Mouse (Mus musculus): ENCODE measurements at regions not wholly inside any gene's neighbourhood (a gene's known extent, or its start where the extent isn't known, plus 50 kb on each side); places are given as distances from the start of the nearest gene placed in this dataset.

DNA sequence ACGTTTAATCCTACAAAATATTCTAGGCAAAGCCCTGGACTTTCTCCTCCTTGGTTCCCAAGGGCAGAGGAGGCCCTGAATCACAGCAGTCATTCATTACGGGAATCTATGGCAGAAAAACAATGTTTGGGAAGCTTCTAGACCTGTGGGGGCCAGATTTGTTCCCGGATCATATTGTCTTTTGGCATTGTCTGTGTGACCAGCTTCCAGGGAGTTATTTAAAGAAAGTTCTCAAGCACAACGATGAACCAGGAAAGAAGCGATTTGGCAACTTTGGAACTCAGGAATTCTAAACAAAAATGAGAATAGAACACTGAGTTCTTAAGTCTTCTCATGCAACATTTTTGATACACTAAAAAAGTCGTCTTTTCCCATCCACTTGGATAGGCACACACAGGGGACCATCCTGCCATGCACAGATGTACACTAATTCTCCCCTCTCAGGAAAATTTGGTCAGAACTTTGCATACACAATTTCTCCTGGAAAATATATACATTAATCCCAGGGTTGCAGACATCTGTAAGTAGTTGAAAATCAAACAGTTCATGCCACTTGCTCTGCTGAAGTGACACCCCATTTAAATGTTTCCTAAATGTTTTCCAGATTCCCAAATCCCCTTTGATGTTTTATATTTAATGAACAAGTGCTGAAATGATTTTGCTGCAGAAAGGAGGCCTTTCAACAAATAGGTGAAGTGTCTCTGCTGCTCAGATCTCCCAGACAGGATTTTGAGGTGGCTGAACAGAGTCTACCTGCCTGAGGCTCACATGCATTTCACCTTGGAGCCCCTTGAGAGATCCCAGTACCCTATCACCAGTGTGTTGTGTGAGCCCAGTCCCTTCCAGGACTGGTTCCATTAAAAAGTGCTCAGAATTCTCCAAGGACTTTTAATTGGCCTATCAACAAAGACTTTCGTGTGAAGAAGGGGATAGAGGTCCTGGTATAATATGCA, 548.9 kb upstream of the Nrp1 start:
- DNase-seq (ENCODE audit: extremely low spot score, low read depth, low spot score), result peak; percentile 67

GRCm38 (mm10) chr8:127811338-127811737, 547.1 kb upstream of the Nrp1 start:
- DNase-seq (ENCODE audit: extremely low spot score, low read depth, low spot score), result no peak

DNA sequence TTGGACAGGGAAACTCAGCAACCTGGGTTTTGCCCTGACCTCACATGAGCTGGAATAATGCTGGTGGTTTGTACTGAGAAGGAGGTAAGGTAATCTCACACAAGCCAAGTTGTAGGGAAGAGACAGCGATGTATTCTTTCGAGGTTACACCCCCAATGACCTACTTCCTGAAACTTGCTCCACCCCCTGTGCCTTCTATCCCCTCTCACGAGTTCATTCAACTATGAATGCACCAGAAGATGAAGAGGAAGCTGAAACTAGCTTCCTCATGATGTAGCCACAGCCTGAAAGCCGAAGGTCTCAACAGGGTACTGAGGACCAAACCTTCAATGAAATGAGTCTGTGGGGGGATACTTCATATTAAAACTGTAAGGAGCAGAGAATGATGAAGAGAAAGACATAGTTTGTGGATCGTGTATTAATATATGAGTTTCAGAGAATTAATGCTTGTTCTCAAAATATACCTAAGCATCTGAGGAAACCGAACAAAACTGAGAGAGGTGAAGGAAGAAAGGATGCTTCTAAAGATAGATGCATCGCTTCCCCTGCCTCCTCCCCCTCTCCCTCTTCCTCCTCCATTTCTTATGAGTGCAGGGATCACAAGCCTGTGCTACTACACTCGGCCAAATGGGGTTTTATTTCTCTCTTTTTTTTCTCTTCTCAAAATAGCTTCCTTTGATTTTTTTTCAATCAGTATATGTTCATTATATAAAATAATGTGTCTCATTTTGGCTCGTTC, 543.5 kb upstream of the Nrp1 start:
- DNase-seq (ENCODE audit: extremely low spot score, low read depth, low spot score), result no peak

DNA sequence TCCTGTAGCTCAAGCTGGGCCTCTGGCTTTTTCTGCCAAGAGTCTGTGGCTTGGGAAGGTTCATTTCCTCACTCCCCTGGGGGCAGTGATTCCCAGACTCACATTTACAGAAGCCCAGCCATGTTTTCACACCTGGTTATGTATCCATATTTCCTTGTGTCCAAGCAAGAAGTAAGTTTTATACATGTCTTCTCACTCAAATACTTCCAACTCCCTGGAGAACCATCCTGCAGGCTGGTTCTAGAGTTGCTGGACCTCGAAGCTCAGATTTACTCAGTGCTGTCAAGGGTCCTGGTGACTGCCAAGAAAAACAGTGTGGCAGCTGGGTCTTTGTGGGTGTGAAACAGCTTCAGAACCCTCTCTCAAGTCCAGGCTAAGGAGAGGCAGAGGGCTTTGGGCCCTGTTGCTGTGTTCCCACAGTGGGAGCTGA, 537.6 kb upstream of the Nrp1 start:
- no peak for DNase-seq (ENCODE audit: extremely low spot score, low read depth, low spot score)

- no peak for DNase-seq (ENCODE audit: extremely low spot score, low read depth, low spot score)
Measured at GRCm38 (mm10) chr8:127821646-127822045, 536.8 kb upstream of the Nrp1 start.

GRCm38 (mm10) chr8:127825041-127825440, 533.4 kb upstream of the Nrp1 start:
- no peak for DNase-seq (ENCODE audit: extremely low spot score, low read depth, low spot score)

GRCm38 (mm10) chr8:127827826-127828225, 530.6 kb upstream of the Nrp1 start:
- no peak for DNase-seq (ENCODE audit: extremely low spot score, low read depth, low spot score)

- DNase-seq (ENCODE audit: extremely low spot score, low read depth, low spot score), result no peak
Measured at GRCm38 (mm10) chr8:127829659-127830058, 528.7 kb upstream of the Nrp1 start.

DNA sequence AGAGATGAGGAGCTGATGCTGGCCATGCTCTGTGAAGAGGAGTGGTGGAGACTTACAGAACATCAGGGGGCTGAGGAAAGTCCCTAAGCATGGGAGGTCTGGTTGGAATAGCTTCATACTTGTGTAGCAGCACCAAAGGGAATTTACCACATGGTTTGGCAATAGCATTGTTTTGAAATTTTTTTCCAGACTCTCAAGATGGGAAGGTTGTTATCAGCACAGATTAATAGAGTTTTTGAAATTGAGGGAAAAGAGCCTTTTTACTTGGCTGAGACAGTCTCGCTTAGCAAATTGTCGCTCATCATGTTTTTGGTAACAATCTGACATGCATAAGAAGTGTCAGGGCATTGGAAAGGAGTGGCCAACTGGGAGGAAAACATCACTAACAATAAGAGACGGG, 524.4 kb upstream of the Nrp1 start:
- DNase-seq (ENCODE audit: extremely low spot score, low read depth, low spot score), result no peak

DNA sequence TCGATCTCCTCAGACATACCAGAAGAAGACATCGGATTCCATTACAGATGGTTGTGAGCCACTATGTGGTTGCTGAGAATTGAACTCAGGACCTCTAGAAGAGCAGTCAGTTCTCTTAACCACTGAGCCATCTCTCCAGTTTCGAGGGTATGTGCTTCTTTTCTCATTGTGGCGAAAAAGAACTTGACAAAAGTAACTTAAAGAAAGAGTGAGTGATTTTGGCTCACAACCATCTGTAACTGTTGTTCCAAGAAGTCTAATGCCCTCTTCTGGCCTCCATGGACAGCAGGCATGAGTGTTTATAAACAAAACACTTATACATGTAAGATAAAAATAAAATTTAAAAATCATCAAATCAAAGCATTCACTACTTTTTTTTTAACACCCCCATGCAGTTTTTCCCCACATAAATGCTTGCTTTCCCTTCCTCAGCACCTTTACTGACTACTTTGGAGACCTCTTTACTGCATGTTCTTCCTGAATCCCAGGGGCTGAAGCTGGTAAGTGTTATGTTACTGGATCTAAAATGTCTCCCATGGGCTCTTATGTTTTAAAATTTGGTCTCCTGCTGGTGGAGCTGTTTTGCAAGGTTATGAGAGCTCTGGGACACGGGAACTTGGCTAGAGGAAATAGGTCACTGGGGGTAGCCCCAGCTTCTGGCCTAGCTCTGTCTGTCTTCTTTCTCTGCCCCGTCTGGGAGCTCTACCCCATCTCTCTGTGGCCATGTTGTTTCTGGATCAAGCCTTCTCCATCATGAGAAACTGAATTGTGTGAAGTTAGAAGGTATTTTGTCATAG, 521.8 kb upstream of the Nrp1 start:
- DNase-seq (ENCODE audit: extremely low spot score, low read depth, low spot score), result no peak

GRCm38 (mm10) chr8:127838311-127838710, 520.1 kb upstream of the Nrp1 start:
- no peak for DNase-seq (ENCODE audit: extremely low spot score, low read depth, low spot score)

DNA sequence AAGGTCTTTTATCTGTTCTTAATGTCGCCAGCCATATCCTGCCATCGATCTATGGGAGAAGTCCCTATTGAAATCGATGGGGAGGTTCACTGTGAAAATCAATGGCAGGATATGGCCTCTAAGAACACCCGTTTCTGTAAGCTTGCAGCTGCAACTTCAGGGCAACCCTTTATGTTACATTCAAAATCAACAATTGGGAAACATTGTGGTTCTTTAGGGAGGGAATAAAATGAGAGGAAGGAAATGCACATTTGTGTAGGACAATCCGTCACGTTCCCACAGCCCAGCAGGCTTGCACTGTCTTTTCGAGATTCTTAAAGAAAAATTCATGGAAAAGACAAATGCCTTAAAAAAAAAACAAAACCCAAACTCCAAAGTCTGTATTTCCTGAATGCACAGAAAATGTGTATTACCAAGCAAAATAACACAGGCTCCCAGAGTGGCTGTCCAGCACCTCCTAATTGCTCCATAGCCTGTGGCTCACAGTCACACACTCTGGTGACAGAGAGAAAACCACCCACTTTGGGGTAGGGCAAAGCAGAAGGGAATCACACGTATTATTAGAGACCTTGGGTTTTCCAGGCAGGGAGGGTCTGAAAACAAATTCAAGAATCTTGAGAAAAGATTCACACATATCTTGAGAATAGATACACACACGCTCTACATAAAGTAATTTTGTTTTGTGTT, 510.9 kb upstream of the Nrp1 start:
- DNase-seq (ENCODE audit: extremely low spot score, low read depth, low spot score), result no peak

DNA sequence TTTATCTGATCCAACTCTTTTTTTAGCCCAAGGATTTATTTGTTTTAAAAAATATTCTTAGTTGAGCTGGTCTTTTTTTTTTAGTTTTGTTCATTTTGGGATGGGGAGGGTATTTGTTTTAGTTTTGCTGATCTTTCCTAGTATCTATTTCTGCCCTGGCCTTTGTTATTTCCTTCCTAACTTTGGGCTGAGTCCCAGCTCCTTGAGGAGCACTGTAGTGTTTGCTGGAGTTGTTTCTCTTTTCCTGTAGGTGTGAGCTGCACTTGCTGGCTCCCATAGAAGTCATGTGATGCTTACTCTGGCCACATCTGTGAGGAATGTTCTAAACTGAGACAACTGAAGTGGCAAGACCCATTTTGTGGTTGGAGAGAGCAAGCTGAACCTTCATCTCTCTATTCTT, 508.5 kb upstream of the Nrp1 start:
- DNase-seq (ENCODE audit: extremely low spot score, low read depth, low spot score), result no peak

DNA sequence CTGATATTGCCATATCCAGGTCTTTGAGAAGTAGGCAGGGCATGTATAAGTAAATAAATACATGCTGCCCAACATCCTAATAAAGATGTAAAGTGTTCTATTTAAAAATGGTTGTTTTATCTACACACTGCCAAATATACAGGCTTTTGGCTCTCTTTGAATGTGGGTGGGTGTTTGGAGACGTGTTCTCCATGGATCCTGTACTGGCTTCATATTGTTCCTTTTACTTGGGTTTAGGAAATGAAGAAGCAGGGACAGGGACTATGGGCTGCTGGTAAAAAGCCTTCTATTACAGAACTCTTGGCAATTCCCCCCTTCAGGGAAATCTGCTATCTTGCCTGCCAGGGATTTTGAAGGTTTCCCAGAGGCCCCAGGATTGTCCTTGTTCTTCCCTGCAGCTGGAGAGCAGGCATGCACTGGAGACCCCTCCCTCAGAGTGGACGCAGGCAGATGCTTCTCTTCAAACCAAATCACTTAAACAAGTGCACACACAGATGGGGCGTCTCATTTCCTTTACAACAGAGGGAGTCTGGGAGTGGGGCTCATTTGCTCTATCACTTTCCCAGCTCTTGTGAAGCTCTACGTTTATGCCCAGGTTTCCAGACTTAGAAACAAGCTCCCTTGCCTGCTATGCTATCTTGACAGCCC, 502.6 kb upstream of the Nrp1 start:
- DNase-seq (ENCODE audit: extremely low spot score, low read depth, low spot score), result no peak

DNA sequence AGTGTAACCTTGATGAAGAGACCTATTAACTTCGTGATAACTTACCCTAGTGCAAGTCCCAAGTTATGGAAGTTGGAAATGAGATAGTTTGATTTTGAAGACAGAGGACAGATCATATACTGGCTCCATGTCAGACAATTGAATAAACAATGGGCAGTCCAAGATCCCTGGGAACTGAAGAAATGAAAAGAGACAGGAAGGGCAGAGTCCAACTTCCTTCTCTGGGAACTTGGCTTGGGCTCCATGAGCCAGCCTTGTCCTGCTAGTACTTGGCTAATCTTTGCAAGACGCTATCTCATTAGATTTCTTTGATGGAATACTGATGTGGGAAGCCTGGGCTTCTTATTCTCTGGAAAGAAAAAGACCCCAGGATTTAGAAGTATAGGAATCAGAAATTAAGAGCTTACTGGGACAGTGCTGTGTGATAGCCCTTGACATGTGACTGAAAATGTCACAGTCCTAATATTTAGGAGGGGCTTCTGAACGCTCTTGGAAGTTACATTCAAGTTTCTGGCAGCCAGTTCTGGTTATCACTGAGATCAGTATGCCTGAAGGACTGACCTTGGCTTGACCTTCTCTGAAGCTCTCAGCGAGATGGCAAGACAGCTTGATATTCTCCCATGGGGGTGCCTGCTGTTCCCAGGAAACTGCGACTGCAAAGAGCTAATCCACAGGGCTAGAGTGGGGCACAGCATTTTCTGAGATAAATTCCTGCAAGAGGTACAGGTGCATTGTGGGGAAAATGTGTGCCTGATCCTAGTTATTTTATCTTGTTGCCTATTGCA, 501.9 kb upstream of the Nrp1 start:
- DNase-seq (ENCODE audit: extremely low spot score, low read depth, low spot score), result no peak

GRCm38 (mm10) chr8:127859036-127859435, 499.4 kb upstream of the Nrp1 start:
- DNase-seq (ENCODE audit: extremely low spot score, low read depth, low spot score), result no peak

DNA sequence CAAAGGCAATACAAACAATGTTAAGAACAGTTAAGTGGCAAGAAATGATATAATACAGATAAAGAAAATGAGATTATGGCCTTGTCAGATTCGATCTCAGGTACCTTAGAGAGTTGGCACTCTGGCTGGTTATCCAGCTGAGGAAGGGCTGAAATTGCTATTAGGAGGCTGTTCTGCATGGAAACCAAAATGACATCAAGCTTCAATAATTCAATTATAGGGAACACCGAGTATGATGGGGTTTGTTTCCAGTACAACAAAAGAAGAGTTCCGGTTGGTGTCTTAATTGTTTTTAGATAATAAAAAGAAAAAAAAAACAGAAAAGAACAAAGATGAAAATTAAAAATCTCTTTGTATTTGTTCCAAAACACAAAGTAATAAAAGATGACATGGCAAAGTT, 498.0 kb upstream of the Nrp1 start:
- no peak for DNase-seq (ENCODE audit: extremely low spot score, low read depth, low spot score)

- no peak for DNase-seq (ENCODE audit: extremely low spot score, low read depth, low spot score)
Measured at GRCm38 (mm10) chr8:127860891-127861290, 497.5 kb upstream of the Nrp1 start.

DNA sequence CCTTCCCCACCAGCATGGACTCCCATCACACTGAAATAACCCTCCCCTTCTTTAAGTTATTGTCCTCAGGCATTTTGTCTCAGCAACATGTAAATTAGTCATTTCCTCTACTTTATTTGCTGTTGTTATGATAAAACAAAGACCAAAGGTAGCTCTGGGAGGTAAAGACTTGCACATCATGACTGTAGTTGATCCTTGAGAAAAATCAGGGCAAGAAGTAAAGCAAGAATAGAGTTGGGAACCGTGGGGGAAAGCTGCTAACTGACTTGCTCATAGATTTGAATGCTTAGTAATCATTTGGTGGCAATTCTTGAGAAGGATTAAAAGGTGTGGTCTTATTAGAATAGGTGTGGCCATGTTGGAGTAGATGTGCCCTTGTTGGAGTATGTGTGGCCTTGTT, 473.8 kb upstream of the Nrp1 start:
- DNase-seq (ENCODE audit: extremely low spot score, low read depth, low spot score), result no peak

All from hindlimb bud, embryonic 11.5 days (tissue).